Mouse (Mus musculus): Measurements from ENCODE around the gene Grwd1. TPM values are rescaled to one million over a fixed set of nuclear protein-coding genes. Genes with fewer than 3 reads are reported as not detected.

The Grwd1 gene
- polyA plus RNA-seq, 2 experiments = 12.8 to 23.0 TPM

- H3K4me2 ChIP-seq (ENCODE audit: low read depth) = peak overlapping the region; percentile 70
- no peak for TF ChIP-seq EP300 (IDR thresholded peaks at IDR 0.05; ENCODE audit: low read depth)
- no peak for TF ChIP-seq CTCF (IDR thresholded peaks at IDR 0.05; ENCODE audit: low read depth)
- H3K27ac ChIP-seq = no peak overlapping the region
- 73% methylated on average over 10 of the region's 10 CpGs for WGBS (ENCODE audit: insufficient replicate concordance)
- H3K9ac ChIP-seq (replicated peaks) = no peak overlapping the region
- ATAC-seq (ENCODE audit: insufficient read depth) (no peak), DNase-seq (ENCODE audit: low read depth in 3 of 3, low spot score in 3 of 3) (no peak)
- H3K4me3 ChIP-seq (ENCODE audit: insufficient read depth in 1 of 2, low read depth in 2 of 2, low read length in 2 of 2) = no peak overlapping the region
- H3K36me3 ChIP-seq (replicated peaks; ENCODE audit: control insufficient read depth, insufficient read depth, low read depth) = peaks cover 21% of the 10 kb centered on the region
- H3K27me3 ChIP-seq (ENCODE audit: control insufficient read depth, insufficient read depth, low read length) = no peaks in the 10 kb centered on the region
- no peaks in the 10 kb centered on the region for H3K9me3 ChIP-seq (ENCODE audit: control insufficient read depth, low read length)
- peaks cover 0 to 12% of the 10 kb centered on the region in 2 experiments; a peak in 3 of 4 replicates for H3K4me1 ChIP-seq (replicated peaks; ENCODE audit: control insufficient read depth in 2 of 2, insufficient read depth in 2 of 2, low read length in 1 of 2)
Observed at GRCm38 (mm10) chr7:45815323-45815983, 15.3 kb downstream of the Grwd1 start.

- Histone ChIP-seq H3K27me3 (ENCODE audit: control insufficient read depth, insufficient read depth, low read length) (no peaks in the 10 kb centered on the region), H3K9me3 (ENCODE audit: control insufficient read depth, low read length) (no peaks in the 10 kb centered on the region), H3K4me1 (replicated peaks; ENCODE audit: control insufficient read depth in 2 of 2, insufficient read depth in 2 of 2, low read length in 1 of 2) (peaks cover 0 to 12% of the 10 kb centered on the region in 2 experiments; a peak in 3 of 4 replicates), H3K9ac (replicated peaks) (peak overlapping the region; percentile 34; the same call in 1 of the 2 replicates), H3K36me3 (replicated peaks; ENCODE audit: control insufficient read depth, insufficient read depth, low read depth) (peaks cover 27% of the 10 kb centered on the region), H3K4me3 (ENCODE audit: insufficient read depth in 1 of 2, low read depth in 2 of 2, low read length in 2 of 2) (peak overlapping the region; percentile 32 to 93), H3K27ac (no peak overlapping the region), H3K4me2 (ENCODE audit: low read depth) (peak overlapping the region; percentile 70)
- DNase-seq (ENCODE audit: low read depth in 3 of 3, low spot score in 3 of 3) = no peak
- TF ChIP-seq CTCF (IDR thresholded peaks at IDR 0.05; ENCODE audit: low read depth) (no peak), EP300 (IDR thresholded peaks at IDR 0.05; ENCODE audit: low read depth) (no peak)
- ATAC-seq (ENCODE audit: insufficient read depth) = no peak
- 3% methylated on average over 5 of the region's 5 CpGs for WGBS (ENCODE audit: insufficient replicate concordance)
Observed at GRCm38 (mm10) chr7:45814841-45815240, 15.9 kb downstream of the Grwd1 start.

GRCm38 (mm10) chr7:45813787-45814779 is 16.7 kb downstream of the Grwd1 start, which contains the start of gene Cyth2:
Gene Cyth2, minus strand, starts transcription at chr7:45814581.
- H3K36me3 ChIP-seq (replicated peaks; ENCODE audit: control insufficient read depth, insufficient read depth, low read depth) = peaks cover 34% of the 10 kb centered on the region
- no peaks in the 10 kb centered on the region for H3K27me3 ChIP-seq (ENCODE audit: control insufficient read depth, insufficient read depth, low read length)
- DNase-seq (ENCODE audit: low read depth in 3 of 3, low spot score in 3 of 3) = peak; percentile 99
- TF ChIP-seq EP300 (IDR thresholded peaks at IDR 0.05; ENCODE audit: low read depth) (no peak), CTCF (IDR thresholded peaks at IDR 0.05; ENCODE audit: low read depth) (0 out of 2 replicates have a peak, but pooled peaks have one; percentile 5)
- peak within 1 kb of the TSS; percentile 89 for H3K27ac ChIP-seq
- H3K4me1 ChIP-seq (replicated peaks; ENCODE audit: control insufficient read depth in 2 of 2, insufficient read depth in 2 of 2, low read length in 1 of 2) = peaks cover 0 to 12% of the 10 kb centered on the region in 2 experiments; a peak in 3 of 4 replicates
- H3K9ac ChIP-seq (replicated peaks) = peak within 1 kb of the TSS; percentile 99
- no peaks in the 10 kb centered on the region for H3K9me3 ChIP-seq (ENCODE audit: control insufficient read depth, low read length)
- peak; percentile 99 for ATAC-seq (ENCODE audit: insufficient read depth)
- under 1% methylated on average over 79 of the region's 92 CpGs for WGBS (ENCODE audit: insufficient replicate concordance)
- H3K4me3 ChIP-seq (ENCODE audit: insufficient read depth in 1 of 2, low read depth in 2 of 2, low read length in 2 of 2) = peak within 1 kb of the TSS; percentile 93 to 97
- H3K4me2 ChIP-seq (ENCODE audit: low read depth) = peak within 1 kb of the TSS; percentile 82

- ATAC-seq (ENCODE audit: insufficient read depth) (no peak), DNase-seq (ENCODE audit: low read depth in 3 of 3, low spot score in 3 of 3) (no peak)
- Histone ChIP-seq H3K27ac (no peak overlapping the region), H3K4me1 (replicated peaks; ENCODE audit: control insufficient read depth in 2 of 2, insufficient read depth in 2 of 2, low read length in 1 of 2) (peaks cover 0 to 12% of the 10 kb centered on the region in 2 experiments; a peak in 3 of 4 replicates), H3K36me3 (replicated peaks; ENCODE audit: control insufficient read depth, insufficient read depth, low read depth) (peaks cover 44% of the 10 kb centered on the region), H3K27me3 (ENCODE audit: control insufficient read depth, insufficient read depth, low read length) (no peaks in the 10 kb centered on the region), H3K9me3 (ENCODE audit: control insufficient read depth, low read length) (no peaks in the 10 kb centered on the region), H3K9ac (replicated peaks) (0 out of 2 replicates have a peak overlapping the region, but pooled peaks have one; percentile 1), H3K4me2 (ENCODE audit: low read depth) (peak overlapping the region; percentile 82), H3K4me3 (ENCODE audit: insufficient read depth in 1 of 2, low read depth in 2 of 2, low read length in 2 of 2) (peak overlapping the region; percentile 93 to 97; a peak in 3 of 4 replicates)
- TF ChIP-seq CTCF (IDR thresholded peaks at IDR 0.05; ENCODE audit: low read depth) = no peak
- no peak for TF ChIP-seq EP300 (IDR thresholded peaks at IDR 0.05; ENCODE audit: low read depth)
- WGBS (ENCODE audit: insufficient replicate concordance) = 91% methylated on average over 8 of the region's 8 CpGs
Observed at GRCm38 (mm10) chr7:45812921-45813320, 17.8 kb downstream of the Grwd1 start.
